Comparison of ENCODE assay signal across 8 mouse cellular contexts in genomic region chr1:52952143-52952542, GRCm38 (mm10).
A peak's percentile ranks its signal among the peaks of the same experiment; 100 is the strongest.
DNase-seq lines count a peak whose midpoint lies in the region; ATAC-seq and TF ChIP-seq lines count a peak whose summit lies in the region.

No protein-coding gene starts in this region.

- no peak for TF ChIP-seq POLR2A in myocyte (IDR thresholded peaks at IDR 0.05; ENCODE audit: insufficient read length, low read depth)

- H3K27ac ChIP-seq in embryonic facial prominence, embryonic 15.5 days (replicated peaks) = no peak overlapping the region
- H3K27ac ChIP-seq in intestine, embryonic 16.5 days (ENCODE audit: low read length) = peak overlapping the region; percentile 72

- peaks cover 12% of the 10 kb centered on the region; the same call in 1 of the 2 replicates for H3K4me1 ChIP-seq in embryonic facial prominence, embryonic 15.5 days
- peaks cover 3% of the 10 kb centered on the region; the same call in 1 of the 2 replicates for H3K4me1 ChIP-seq in intestine, embryonic 16.5 days (ENCODE audit: control insufficient read depth, insufficient read depth, low read length)

- 4% methylated on average over 5 of the region's 5 CpGs for WGBS in embryonic facial prominence, embryonic 15.5 days
- 4% methylated on average over 5 of the region's 5 CpGs for WGBS in intestine, embryonic 16.5 days

- peak; percentile 21 to 31 for DNase-seq in layer of hippocampus, adult 8-10 months (ENCODE audit: low spot score in 2 of 2)
- DNase-seq in layer of hippocampus, adult 9-11 months = no peak
- DNase-seq in ZHBTc4 (ENCODE audit: low read depth, low spot score) = peak; percentile 56
- DNase-seq in c-Kit-positive CD71-positive TER-119-positive erythroid progenitor cells, embryonic 14.5 days (ENCODE audit: low spot score) = no peak
- DNase-seq in ovary, postnatal 14 days (ENCODE audit: low spot score) = no peak

- no peaks in the 10 kb centered on the region for H3K9me3 ChIP-seq in embryonic facial prominence, embryonic 15.5 days (replicated peaks)
- H3K9me3 ChIP-seq in intestine, embryonic 16.5 days (ENCODE audit: control insufficient read depth, low read length) = no peaks in the 10 kb centered on the region

- no peak overlapping the region for H3K9ac ChIP-seq in embryonic facial prominence, embryonic 15.5 days
- peak overlapping the region; percentile 77 for H3K9ac ChIP-seq in intestine, embryonic 16.5 days (ENCODE audit: low read depth, low read length)

- no peaks in the 10 kb centered on the region for H3K79me2 ChIP-seq in myocyte (ENCODE audit: control insufficient read depth, insufficient read depth)

- no peaks in the 10 kb centered on the region for H3K27me3 ChIP-seq in embryonic facial prominence, embryonic 15.5 days
- H3K27me3 ChIP-seq in intestine, embryonic 16.5 days (replicated peaks; ENCODE audit: control insufficient read depth, insufficient read depth, low read length) = no peaks in the 10 kb centered on the region
- peaks cover 14% of the 10 kb centered on the region for H3K27me3 ChIP-seq in myocyte (ENCODE audit: control insufficient read depth, insufficient read depth, insufficient read length)

- no peak overlapping the region for H3ac ChIP-seq in myocyte (ENCODE audit: control insufficient read depth, insufficient read length)

- no peak for ATAC-seq in embryonic facial prominence, embryonic 15.5 days (ENCODE audit: insufficient number of reproducible peaks, low FRiP score, low TSS enrichment, low read depth)
- no peak for ATAC-seq in intestine, embryonic 16.5 days

- no peaks in the 10 kb centered on the region for H3K36me3 ChIP-seq in embryonic facial prominence, embryonic 15.5 days
- no peaks in the 10 kb centered on the region for H3K36me3 ChIP-seq in intestine, embryonic 16.5 days (ENCODE audit: control insufficient read depth, insufficient read depth, low read length)
- no peaks in the 10 kb centered on the region for H3K36me3 ChIP-seq in myocyte (ENCODE audit: control insufficient read depth, insufficient read depth)

- peak overlapping the region; percentile 54 for H3K4me3 ChIP-seq in embryonic facial prominence, embryonic 15.5 days (replicated peaks)
- peak overlapping the region; percentile 62 for H3K4me3 ChIP-seq in intestine, embryonic 16.5 days (ENCODE audit: low read length)
- H3K4me3 ChIP-seq in myocyte = no peak overlapping the region

- H3K4me2 ChIP-seq in embryonic facial prominence, embryonic 15.5 days (replicated peaks) = peak overlapping the region; percentile 97
- peak overlapping the region; percentile 80 for H3K4me2 ChIP-seq in intestine, embryonic 16.5 days (ENCODE audit: low read depth, low read length)
- H3K4me2 ChIP-seq in myocyte (ENCODE audit: low read depth) = peak overlapping the region; percentile 58

TF ChIP-seq in myocyte, 11 proteins besides CTCF, POLR2A, EP300 and RAD21:
- no peak for TF ChIP-seq TCF12 (IDR thresholded peaks at IDR 0.05; ENCODE audit: insufficient read depth, poor library complexity, severe bottlenecking)
- TF ChIP-seq POLR2AphosphoS2 (IDR thresholded peaks at IDR 0.05; ENCODE audit: insufficient read length, low read depth) = no peak
- TF ChIP-seq MAX (IDR thresholded peaks at IDR 0.05; ENCODE audit: low read depth) = no peak
- TF ChIP-seq CEBPB (IDR thresholded peaks at IDR 0.05; ENCODE audit: insufficient read depth, poor library complexity, severe bottlenecking) = no peak
- TF ChIP-seq MYOD1 (IDR thresholded peaks at IDR 0.05; ENCODE audit: control insufficient read depth in 1 of 3, insufficient read length in 2 of 3, low read depth in 2 of 3) = no peak
- TF ChIP-seq E2F4 (IDR thresholded peaks at IDR 0.05; ENCODE audit: insufficient read depth) = no peak
- no peak for TF ChIP-seq MYOG (IDR thresholded peaks at IDR 0.05; ENCODE audit: control insufficient read depth in 1 of 3, insufficient read depth in 1 of 3, insufficient read length in 2 of 3, low read depth in 2 of 3)
- no peak for TF ChIP-seq SRF (IDR thresholded peaks at IDR 0.05; ENCODE audit: control insufficient read depth, insufficient read length, low read depth)
- TF ChIP-seq USF1 (IDR thresholded peaks at IDR 0.05; ENCODE audit: low read depth) = no peak
- TF ChIP-seq REST (IDR thresholded peaks at IDR 0.05; ENCODE audit: insufficient read depth, insufficient read length) = no peak
- TF ChIP-seq TCF3 (IDR thresholded peaks at IDR 0.05; ENCODE audit: insufficient read length, low read depth) = no peak

Comparison
In these comparisons a context has a peak if more than half of its experiments do, and no peak if none do; other contexts are left out.
1. DNase-seq: peak in layer of hippocampus, adult 8-10 months (2 of 2) and ZHBTc4 (single experiment); none in layer of hippocampus, adult 9-11 months (single experiment), c-Kit-positive CD71-positive TER-119-positive erythroid progenitor cells, embryonic 14.5 days (single experiment) and ovary, postnatal 14 days (single experiment).
2. Peak in every context shown above with its lines, with median percentiles within 50 percentile points of each other: H3K4me2 ChIP-seq.